Mouse (Mus musculus) hindbrain, embryonic 16.5 days (tissue): ENCODE data around the gene Fam69b. TPM values are rescaled to one million over a fixed set of nuclear protein-coding genes. Genes with fewer than 3 reads are reported as not detected.

Experiments
- ATAC-seq: fragments of 200-750 bp; cut with Nextera tagmentation; 2 replicates; pipeline ENCODE4 v1.8.0; 2017; ENCODE audit warnings: moderate TSS enrichment, moderate library complexity
- H3K27ac ChIP-seq: fragments of 300-500 bp; sonication (generic); 2 replicates; pipeline ENCODE4 v1.5.1; 2014; ENCODE audit warnings: low read depth, mild to moderate bottlenecking, control low read depth, low read length, moderate library complexity
- H3K27me3 ChIP-seq: fragments of 300-500 bp; sonication (generic); replicated peaks from 2 replicates; pipeline ENCODE4 v1.6.1; 2014; ENCODE audit warnings: low read length; ENCODE audit not compliant: control insufficient read depth, insufficient read depth
- H3K36me3 ChIP-seq: fragments of 300-500 bp; sonication (generic); 2 replicates; pipeline ENCODE4 v1.6.1; 2014; ENCODE audit warnings: mild to moderate bottlenecking, low read length, moderate library complexity, mixed read lengths; ENCODE audit not compliant: control insufficient read depth, insufficient read depth
- H3K4me1 ChIP-seq: fragments of 300-500 bp; sonication (generic); 2 replicates; pipeline ENCODE4 v1.6.1; 2014; ENCODE audit warnings: low read depth, low read length; ENCODE audit not compliant: control insufficient read depth, insufficient read depth
- H3K4me2 ChIP-seq: fragments of 300-500 bp; sonication (generic); 2 replicates; pipeline ENCODE4 v1.6.1; 2014; ENCODE audit warnings: mild to moderate bottlenecking, low read length, control low read depth, moderate library complexity
- H3K4me3 ChIP-seq: fragments of 300-500 bp; sonication (generic); 2 replicates; pipeline ENCODE4 v1.5.1; 2014; ENCODE audit warnings: mild to moderate bottlenecking, low read length, control low read depth, moderate library complexity
- H3K9ac ChIP-seq: fragments of 300-500 bp; sonication (generic); 2 replicates; pipeline ENCODE4 v1.6.1; 2014; ENCODE audit warnings: low read depth, mild to moderate bottlenecking, control low read depth, low read length, moderate library complexity
- H3K9me3 ChIP-seq: fragments of 300-500 bp; sonication (generic); 2 replicates; pipeline ENCODE4 v1.6.1; 2014; ENCODE audit warnings: mild to moderate bottlenecking, low read length, moderate library complexity; ENCODE audit not compliant: control insufficient read depth
- WGBS: fragments of 180-500 bp; shearing (Covaris S2); extraction: QIAGEN DNeasy Blood & Tissue Kit; methylation state at CpG from one replicate; pipeline ENCODE4 v1.1.7; 2014; 5-methylcytosine and 5-hydroxymethylcytosine counted together
- polyA plus RNA-seq: library from polyadenylated mRNA; unstranded; fragments of >200 nt; fragmentation: Nextera tagmentation; extraction: Ambion mirVana; gene quantifications from 2 replicates; pipeline ENCODE4 v1.2.1, GENCODE M21; 2015

Fam69b gene
- polyA plus RNA-seq, 1 experiment from 2014 or later: 156 TPM

DNA sequence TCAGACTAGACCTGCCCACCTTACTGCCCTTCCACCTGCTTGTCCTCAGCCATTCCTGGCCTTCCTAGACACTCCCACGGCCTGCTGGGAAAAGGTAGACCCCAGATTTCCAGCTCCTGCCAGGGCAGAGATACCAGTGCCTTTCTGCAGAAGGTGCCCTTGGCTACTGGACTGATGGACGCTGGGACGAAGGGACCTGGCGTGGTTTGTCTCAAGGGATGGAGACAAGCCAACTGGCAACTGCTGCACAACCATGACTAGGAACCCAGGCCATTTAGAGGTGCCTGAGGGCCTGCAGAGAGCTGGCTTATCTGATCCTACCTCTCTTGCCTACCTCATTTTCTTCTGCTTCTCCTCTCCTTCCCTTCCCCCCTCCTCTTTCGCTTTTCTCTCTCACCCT lies 13.4 kb upstream of the Fam69b start:
- H3K9me3 ChIP-seq: no peaks in the 10 kb centered on the region
- no peak overlapping the region for H3K4me3 ChIP-seq
- no peak overlapping the region for H3K4me2 ChIP-seq
- H3K27me3 ChIP-seq: no peaks in the 10 kb centered on the region
- no peak overlapping the region for H3K9ac ChIP-seq
- no peak for ATAC-seq
- WGBS: 81% methylated on average over 5 of the region's 5 CpGs
- H3K27ac ChIP-seq: no peak overlapping the region
- no peaks in the 10 kb centered on the region for H3K4me1 ChIP-seq
- H3K36me3 ChIP-seq: no peaks in the 10 kb centered on the region

DNA sequence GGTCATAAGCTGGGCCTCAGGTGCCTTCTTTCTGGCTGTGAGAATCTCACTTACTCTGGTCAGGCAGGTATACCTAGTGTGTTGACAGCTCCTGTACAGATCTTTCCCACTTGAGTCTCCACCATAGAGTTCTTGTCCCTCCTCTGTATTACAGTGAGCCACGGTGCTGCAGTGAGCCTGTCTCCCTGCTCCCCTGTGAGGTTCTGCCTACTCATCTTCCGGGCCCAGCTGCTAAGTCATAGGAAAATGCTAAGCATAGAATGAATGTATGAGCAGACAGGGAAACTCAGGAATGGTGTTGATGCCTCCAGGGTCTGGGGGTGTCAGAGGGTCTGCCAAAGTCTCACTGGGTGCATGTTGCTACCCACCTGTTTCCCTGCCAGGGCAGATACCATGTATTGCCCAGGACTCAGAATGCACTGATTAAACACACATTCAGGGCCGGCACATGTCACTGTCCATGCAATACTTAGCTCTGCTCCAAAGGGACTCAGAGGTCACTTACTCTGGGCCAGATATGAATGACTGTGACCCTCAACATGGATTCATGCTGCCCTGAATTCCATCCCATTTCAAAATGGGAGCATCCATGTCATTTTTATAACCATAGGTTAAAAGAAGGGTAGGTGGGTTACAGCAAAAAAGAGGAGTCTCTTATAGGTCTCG lies 12.7 kb upstream of the Fam69b start:
- H3K4me1 ChIP-seq: no peaks in the 10 kb centered on the region
- no peak overlapping the region for H3K27ac ChIP-seq
- H3K9me3 ChIP-seq: no peaks in the 10 kb centered on the region
- no peak overlapping the region for H3K4me3 ChIP-seq
- H3K36me3 ChIP-seq: no peaks in the 10 kb centered on the region
- H3K27me3 ChIP-seq: no peaks in the 10 kb centered on the region
- H3K4me2 ChIP-seq: no peak overlapping the region
- WGBS: 89% methylated on average over 4 of the region's 4 CpGs
- H3K9ac ChIP-seq: no peak overlapping the region
- no peak for ATAC-seq

DNA sequence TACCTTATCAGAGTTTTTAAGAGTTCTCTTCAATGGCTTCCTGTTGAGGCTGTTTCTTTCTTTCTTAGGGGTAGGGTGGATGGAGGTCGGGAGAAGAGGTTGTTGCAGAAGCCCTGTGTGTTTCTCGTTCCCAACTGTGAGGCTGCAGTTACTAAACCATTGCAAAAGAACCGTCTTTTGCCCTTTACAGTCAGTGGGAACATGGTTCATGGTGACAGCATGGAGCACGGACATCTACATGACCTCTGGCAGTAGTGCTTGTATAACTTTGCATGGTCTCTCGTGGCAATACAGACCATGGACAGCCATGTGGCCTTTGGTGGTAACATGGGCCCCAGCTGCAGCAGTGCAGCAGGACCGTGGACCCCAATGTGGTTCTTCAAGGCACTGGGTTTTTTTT lies 10.9 kb upstream of the Fam69b start:
- H3K36me3 ChIP-seq: no peaks in the 10 kb centered on the region
- no peak overlapping the region for H3K4me2 ChIP-seq
- 72% methylated on average over 6 of the region's 6 CpGs for WGBS
- H3K4me3 ChIP-seq: no peak overlapping the region
- no peaks in the 10 kb centered on the region for H3K27me3 ChIP-seq
- ATAC-seq: no peak
- no peaks in the 10 kb centered on the region for H3K4me1 ChIP-seq
- no peak overlapping the region for H3K27ac ChIP-seq
- H3K9me3 ChIP-seq: no peaks in the 10 kb centered on the region
- H3K9ac ChIP-seq: no peak overlapping the region

DNA sequence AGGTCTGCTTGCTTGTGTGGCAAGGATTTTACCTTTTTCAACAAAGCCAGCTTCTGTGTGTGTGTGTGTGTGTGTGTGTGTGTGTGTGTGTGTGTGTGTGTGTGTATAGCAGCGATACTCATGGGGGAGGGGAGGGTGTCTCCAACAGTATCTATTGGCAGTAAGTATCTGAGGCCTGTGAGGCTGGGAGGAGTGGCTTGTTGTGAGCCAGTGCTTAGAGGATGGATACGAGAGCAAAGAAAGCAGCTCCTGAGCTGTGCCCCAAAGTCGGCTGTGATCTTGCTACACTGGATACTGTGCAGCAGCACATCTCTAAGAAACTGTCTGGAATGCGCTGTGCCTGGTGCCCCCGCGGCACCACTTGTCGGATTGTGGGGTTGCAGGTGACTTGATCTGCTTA lies 10.3 kb upstream of the Fam69b start:
- Histone ChIP-seq H3K27me3 (no peaks in the 10 kb centered on the region), H3K4me1 (no peaks in the 10 kb centered on the region), H3K9ac (no peak overlapping the region), H3K9me3 (no peaks in the 10 kb centered on the region), H3K4me2 (no peak overlapping the region), H3K27ac (no peak overlapping the region), H3K4me3 (no peak overlapping the region), H3K36me3 (no peaks in the 10 kb centered on the region)
- 62% methylated on average over 7 of the region's 7 CpGs for WGBS
- no peak for ATAC-seq

DNA sequence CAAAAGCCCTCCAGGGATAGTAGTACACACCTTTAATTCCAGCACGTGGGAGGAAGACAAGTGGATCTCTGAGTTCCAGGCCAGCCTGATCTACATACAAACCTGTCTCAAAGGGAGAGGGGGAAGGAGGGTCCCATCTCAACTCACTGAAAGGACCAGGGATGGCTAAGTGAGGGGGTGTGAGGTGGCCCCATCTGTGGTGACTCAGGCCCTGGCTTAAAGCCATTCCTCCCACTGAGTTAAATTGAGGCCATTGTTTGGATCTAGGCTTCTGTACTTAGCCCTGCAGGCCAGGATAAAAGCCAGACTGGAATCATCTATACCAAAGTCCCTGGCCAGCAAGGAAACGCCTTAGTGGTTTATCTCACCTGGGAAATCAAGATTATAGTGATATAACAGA lies 7.0 kb upstream of the Fam69b start:
- H3K36me3 ChIP-seq: no peaks in the 10 kb centered on the region
- no peaks in the 10 kb centered on the region for H3K27me3 ChIP-seq
- no peak overlapping the region for H3K4me2 ChIP-seq
- H3K4me3 ChIP-seq: no peak overlapping the region
- H3K27ac ChIP-seq: no peak overlapping the region
- H3K9me3 ChIP-seq: no peaks in the 10 kb centered on the region
- ATAC-seq: no peak
- 51% methylated on average over 2 of the region's 2 CpGs for WGBS
- no peak overlapping the region for H3K9ac ChIP-seq
- H3K4me1 ChIP-seq: no peaks in the 10 kb centered on the region

DNA sequence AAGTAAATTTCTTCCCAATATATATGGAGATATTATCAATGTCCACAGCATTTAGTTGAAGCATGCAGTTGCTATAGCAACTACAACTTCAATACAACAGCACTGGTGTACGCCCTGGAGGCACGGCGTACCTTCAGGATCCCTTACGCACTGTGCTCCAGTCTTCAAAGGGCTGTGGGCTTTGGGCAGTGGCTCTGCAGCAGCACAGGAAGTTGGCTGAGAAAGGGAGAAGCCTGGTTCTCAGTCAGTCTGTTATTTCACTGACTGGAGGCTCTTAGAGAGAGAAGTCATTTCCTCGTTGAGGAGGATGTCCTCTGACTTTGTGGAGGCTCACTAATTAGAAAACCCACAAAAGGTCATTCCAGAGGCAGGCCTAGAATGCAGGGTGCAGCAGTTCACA lies 5.3 kb upstream of the Fam69b start:
- no peak overlapping the region for H3K4me3 ChIP-seq
- H3K4me2 ChIP-seq: no peak overlapping the region
- 63% methylated on average over 5 of the region's 5 CpGs for WGBS
- no peaks in the 10 kb centered on the region for H3K9me3 ChIP-seq
- H3K4me1 ChIP-seq: no peaks in the 10 kb centered on the region; the same call in 1 of the 2 replicates
- H3K27ac ChIP-seq: no peak overlapping the region
- no peaks in the 10 kb centered on the region for H3K27me3 ChIP-seq
- no peaks in the 10 kb centered on the region for H3K36me3 ChIP-seq
- ATAC-seq: no peak
- no peak overlapping the region for H3K9ac ChIP-seq

DNA sequence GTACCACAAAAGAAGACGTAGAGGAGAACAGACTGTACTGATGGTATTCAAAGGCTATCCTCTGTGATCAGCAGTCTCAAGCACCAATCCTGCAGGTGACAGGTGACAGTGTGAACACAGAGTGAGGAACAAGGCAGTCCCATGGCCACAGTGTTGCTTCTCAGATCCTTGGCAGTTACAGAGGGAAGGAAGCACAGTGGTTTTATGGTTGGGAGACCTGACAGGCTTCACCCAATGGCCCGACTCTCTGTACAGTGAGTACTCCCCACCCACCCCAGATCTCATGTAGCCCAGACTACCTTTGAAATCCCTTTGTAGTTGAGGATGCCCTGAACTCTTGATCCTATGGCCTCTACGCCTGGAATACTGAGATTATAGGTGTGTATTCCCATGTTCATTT lies 2.8 kb upstream of the Fam69b start:
- H3K9ac ChIP-seq: no peak overlapping the region
- H3K36me3 ChIP-seq: no peaks in the 10 kb centered on the region
- no peaks in the 10 kb centered on the region for H3K9me3 ChIP-seq
- ATAC-seq: no peak
- no peak overlapping the region for H3K27ac ChIP-seq
- H3K4me1 ChIP-seq: peaks cover 17% of the 10 kb centered on the region
- no peak overlapping the region for H3K4me3 ChIP-seq
- WGBS: 88% methylated on average over 3 of the region's 3 CpGs
- H3K4me2 ChIP-seq: no peak overlapping the region
- H3K27me3 ChIP-seq: no peaks in the 10 kb centered on the region

DNA sequence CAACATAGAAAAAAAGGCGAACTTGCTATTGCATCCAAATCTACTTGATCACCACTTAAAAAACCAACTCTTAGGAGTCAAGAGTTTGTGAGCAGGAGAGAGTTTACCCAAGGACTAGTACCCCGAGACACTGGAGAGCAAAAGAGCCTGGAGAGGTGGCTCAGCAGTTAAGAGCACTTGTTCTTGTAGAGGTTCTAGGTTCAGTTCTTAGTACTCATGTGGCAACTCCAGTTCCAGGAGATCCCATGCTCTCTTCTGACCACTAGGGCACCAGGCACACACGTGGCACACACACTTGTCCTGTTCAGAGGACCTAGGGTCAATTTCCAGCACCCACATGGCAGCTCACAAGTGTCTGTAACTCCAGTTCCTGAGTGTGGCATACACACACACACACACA lies 2.2 kb upstream of the Fam69b start:
- Histone ChIP-seq H3K4me2 (no peak overlapping the region), H3K9me3 (no peaks in the 10 kb centered on the region), H3K4me1 (peaks cover 24% of the 10 kb centered on the region), H3K27me3 (no peaks in the 10 kb centered on the region), H3K36me3 (no peaks in the 10 kb centered on the region; the same call in 1 of the 2 replicates), H3K27ac (no peak overlapping the region), H3K9ac (no peak overlapping the region), H3K4me3 (no peak overlapping the region)
- no peak for ATAC-seq
- 67% methylated on average over 3 of the region's 3 CpGs for WGBS

DNA sequence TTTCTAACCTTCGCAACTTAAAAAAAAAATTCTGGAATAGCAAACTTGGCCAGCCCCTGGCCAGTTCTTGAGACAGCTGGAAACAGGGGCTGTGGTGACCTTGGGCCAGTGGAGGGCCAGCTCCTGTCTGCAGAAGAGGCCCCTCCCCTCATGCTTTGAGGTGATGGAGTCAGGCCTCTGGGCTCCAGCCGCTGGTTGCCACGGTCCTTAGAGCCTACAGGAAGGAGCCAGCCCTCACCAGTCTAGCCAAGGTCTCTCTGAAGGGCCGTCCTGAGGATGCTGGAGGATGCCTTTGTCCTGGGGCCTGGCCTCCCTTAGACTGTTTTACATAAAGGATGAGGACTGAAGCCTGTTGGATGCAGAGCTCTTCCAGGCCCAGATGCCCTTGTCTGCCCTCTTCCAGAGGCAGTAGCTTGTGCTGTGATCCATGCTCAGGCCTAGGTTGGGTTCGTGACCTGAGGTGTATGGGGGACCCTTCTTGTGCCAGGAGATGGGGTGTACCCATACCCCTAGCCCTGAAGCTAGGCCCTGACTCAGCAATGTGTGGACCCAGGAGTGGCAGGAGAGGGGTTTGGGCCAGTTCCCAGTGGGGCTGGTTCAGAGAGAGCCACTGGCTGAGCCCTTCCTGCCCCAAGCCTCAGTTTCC lies 658 bp downstream of the Fam69b start:
- Histone ChIP-seq H3K9ac (peak overlapping the region; percentile 100), H3K27me3 (no peaks in the 10 kb centered on the region), H3K4me3 (peak overlapping the region; percentile 79), H3K27ac (peak overlapping the region; percentile 91), H3K4me2 (peak overlapping the region; percentile 66), H3K4me1 (peaks cover 40% of the 10 kb centered on the region), H3K9me3 (no peaks in the 10 kb centered on the region), H3K36me3 (no peaks in the 10 kb centered on the region; the same call in 1 of the 2 replicates)
- peak; percentile 58 for ATAC-seq
- WGBS: 21% methylated on average over 5 of the region's 5 CpGs
